Mouse (Mus musculus): ENCODE results near the gene Lif. TPM values are rescaled to one million over a fixed set of nuclear protein-coding genes. Genes with fewer than 3 reads are reported as not detected.

The Lif gene
- polyA plus RNA-seq, 1 experiment from 2014 or later: not detected

DNA sequence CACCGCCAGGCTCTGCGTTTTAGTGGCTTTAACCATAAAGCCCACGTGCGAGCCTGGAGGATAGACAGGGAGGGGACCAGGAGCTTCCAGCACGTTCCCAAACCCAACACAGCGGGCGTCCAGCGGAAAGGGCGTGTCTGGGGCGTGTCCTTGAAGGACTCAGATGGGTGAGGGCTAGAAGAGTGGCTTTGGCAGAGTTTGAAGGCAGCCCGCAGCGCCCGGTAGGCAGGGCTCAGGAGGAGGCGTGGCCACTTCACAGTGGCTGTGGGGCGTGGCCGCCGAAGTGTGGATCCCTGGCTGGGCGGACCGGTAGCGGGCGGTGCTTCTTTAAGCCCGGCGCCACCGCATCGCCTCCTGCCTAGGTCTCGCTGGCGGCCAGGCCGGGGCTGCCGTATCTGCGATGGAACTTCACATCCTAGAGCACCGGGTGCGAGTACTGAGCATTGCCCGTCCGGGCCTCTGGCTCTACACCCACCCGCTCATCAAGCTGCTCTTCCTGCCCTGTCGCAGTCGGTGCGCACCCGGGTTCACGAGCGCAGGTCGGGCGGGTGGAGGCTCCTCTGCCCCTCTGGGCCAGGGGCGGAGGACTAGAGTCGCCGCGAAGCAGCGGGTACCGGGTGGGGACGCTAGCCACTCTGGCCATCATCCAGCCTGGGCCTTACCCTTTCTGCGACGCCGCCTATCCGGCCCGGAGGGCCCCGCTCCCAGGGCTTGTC is 39.3 kb upstream of the Lif start, which contains the start of gene Castor1:
TSS of gene Castor1 (plus strand) at position 312 of the 716 bp plus-strand sequence.
- Histone ChIP-seq H3K4me1 (ENCODE audit: control insufficient read depth, insufficient read depth, low read length) (peaks cover 3% of the 10 kb centered on the region; the same call in 1 of the 2 replicates), H3K4me2 (ENCODE audit: low read depth, low read length) (peak within 1 kb of the TSS; percentile 62), H3K9me3 (ENCODE audit: control insufficient read depth, low read length) (no peaks in the 10 kb centered on the region), H3K4me3 (ENCODE audit: low read depth, low read length) (peak within 1 kb of the TSS; percentile 36), H3K9ac (replicated peaks; ENCODE audit: low read depth, low read length) (peak within 1 kb of the TSS; percentile 48), H3K27ac (ENCODE audit: low read depth, low read length) (no peak within 1 kb of the TSS), H3K36me3 (ENCODE audit: control insufficient read depth, insufficient read depth, low read length) (peaks cover 12% of the 10 kb centered on the region), H3K27me3 (ENCODE audit: control insufficient read depth, insufficient read depth, low read length) (peaks cover 13% of the 10 kb centered on the region; the same call in 1 of the 2 replicates)
- 2% methylated on average over 56 of the region's 56 CpGs for WGBS
- peak; percentile 62; the same call in 1 of the 2 replicates for ATAC-seq (ENCODE audit: low read depth)

DNA sequence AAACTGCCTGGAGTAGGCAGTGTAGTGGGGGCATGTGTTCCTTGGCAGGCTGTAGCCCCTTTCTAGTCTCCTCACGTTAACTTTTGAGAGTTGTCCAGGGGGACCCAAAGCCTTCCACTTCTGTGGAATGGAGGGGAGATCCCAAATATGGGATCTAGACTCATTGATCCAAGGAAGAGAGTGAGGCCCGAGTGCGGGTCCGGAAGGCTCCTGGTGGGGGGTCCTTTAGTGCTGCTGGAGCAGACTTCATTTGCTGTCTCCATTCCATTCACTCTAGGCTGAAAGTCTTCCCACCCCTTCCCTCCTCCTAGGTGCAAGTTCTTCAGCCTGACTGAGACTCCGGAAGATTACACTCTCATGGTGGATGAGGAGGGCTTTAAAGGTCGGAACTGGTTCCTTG is 38.7 kb upstream of the Lif start:
- peaks cover 3% of the 10 kb centered on the region; the same call in 1 of the 2 replicates for H3K4me1 ChIP-seq (ENCODE audit: control insufficient read depth, insufficient read depth, low read length)
- peaks cover 7% of the 10 kb centered on the region; the same call in 1 of the 2 replicates for H3K36me3 ChIP-seq (ENCODE audit: control insufficient read depth, insufficient read depth, low read length)
- H3K4me2 ChIP-seq (ENCODE audit: low read depth, low read length): peak overlapping the region; percentile 62
- peak overlapping the region; percentile 48; the same call in 1 of the 2 replicates for H3K9ac ChIP-seq (replicated peaks; ENCODE audit: low read depth, low read length)
- 4% methylated on average over 6 of the region's 6 CpGs for WGBS
- H3K9me3 ChIP-seq (ENCODE audit: control insufficient read depth, low read length): no peaks in the 10 kb centered on the region
- H3K27ac ChIP-seq (ENCODE audit: low read depth, low read length): no peak overlapping the region
- H3K4me3 ChIP-seq (ENCODE audit: low read depth, low read length): peak overlapping the region; percentile 36
- H3K27me3 ChIP-seq (ENCODE audit: control insufficient read depth, insufficient read depth, low read length): peaks cover 13% of the 10 kb centered on the region; the same call in 1 of the 2 replicates
- ATAC-seq (ENCODE audit: low read depth): no peak

DNA sequence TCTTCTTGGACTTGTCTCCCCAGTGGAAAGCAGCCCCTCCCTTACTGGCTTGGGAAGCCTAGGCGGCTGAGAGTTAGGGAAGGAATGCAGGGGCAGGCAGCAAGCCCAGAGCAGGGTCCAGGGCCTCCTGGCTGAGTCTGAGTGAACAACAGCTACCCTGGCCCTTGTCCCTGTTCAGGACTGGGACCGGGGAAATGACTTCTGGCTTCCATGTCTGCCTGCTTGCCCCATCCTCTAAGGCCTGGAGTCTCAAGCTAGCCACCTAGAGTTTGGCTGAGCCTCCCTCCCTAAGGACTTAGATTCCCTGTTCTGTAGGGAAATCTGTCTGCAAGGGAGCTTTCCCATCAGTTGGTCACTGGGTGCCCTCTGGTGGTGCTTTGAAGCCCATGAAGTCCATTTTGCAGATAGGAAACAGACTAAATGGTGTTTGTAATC is 38.0 kb upstream of the Lif start:
- H3K36me3 ChIP-seq (ENCODE audit: control insufficient read depth, insufficient read depth, low read length): peaks cover 6% of the 10 kb centered on the region; the same call in 1 of the 2 replicates
- peaks cover 3% of the 10 kb centered on the region; the same call in 1 of the 2 replicates for H3K4me1 ChIP-seq (ENCODE audit: control insufficient read depth, insufficient read depth, low read length)
- ATAC-seq (ENCODE audit: low read depth): no peak
- WGBS: 20% methylated on average over 2 of the region's 2 CpGs
- no peak overlapping the region for H3K27ac ChIP-seq (ENCODE audit: low read depth, low read length)
- H3K9me3 ChIP-seq (ENCODE audit: control insufficient read depth, low read length): no peaks in the 10 kb centered on the region
- no peak overlapping the region for H3K4me3 ChIP-seq (ENCODE audit: low read depth, low read length)
- no peak overlapping the region for H3K9ac ChIP-seq (replicated peaks; ENCODE audit: low read depth, low read length)
- H3K4me2 ChIP-seq (ENCODE audit: low read depth, low read length): no peak overlapping the region
- H3K27me3 ChIP-seq (ENCODE audit: control insufficient read depth, insufficient read depth, low read length): peaks cover 13% of the 10 kb centered on the region; the same call in 1 of the 2 replicates

DNA sequence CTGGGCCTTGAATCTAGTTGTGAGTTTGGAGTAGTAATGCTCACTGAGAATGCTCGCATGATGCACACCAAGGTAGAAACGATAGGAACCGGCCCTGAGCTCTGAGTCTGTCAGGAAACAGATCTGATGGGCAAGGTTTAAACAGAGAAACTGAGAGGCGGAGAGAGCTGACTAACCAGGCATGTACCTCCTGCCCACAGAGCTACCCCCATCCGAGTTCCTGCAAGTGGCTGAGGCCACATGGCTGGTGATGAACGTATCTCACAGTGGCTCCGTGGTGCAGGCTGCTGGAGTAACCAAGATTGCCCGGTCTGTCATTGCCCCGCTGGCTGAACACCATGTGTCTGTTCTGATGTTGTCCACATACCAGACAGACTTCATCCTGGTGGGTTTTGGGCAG is 37.4 kb upstream of the Lif start:
- WGBS: 67% methylated on average over 9 of the region's 9 CpGs

DNA sequence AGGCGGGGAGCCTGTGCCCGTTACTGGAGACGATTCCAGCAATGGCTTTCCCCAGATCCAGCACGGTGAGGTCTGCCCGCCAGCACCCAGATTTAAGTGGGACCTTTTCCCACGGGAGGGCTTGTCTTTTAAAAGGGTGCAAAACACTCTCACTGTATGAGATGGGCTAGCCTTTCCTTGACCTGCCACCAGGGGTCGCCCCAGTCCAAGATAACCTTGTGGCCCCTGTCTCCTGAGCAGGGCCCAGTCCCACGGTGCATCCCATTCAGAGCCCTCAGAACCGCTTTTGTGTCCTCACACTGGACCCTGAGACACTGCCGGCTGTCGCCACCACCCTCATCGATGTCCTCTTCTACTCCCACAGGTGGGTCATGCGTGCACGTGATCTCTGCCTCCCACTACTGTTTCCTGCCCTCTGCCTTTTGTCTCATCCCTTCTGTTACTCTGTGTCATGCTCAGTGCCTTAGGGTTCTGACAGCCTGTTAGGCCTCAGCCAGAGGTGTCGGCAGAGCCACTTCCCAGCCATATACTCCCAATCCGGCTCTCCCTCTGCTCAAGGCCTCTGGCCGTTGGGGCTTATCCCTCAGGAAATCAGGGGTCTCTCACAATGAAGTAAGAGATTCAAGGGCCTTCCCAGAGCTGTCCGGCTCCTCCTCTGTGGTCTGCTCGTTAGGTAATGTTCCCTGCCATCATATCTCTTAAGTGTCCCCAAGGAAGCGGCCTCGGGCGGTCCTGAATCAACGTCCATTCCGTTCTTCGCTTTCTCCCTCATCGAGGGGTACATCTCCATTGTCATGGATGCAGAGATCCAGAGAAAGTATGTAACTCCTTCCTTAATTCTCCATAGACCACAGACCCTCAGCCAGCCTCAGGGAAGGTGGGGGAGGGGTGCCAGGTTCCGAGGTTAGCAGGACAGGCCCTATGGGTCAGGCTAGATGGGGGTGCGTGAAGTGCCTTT is 36.6 kb upstream of the Lif start:
- 49% methylated on average over 28 of the region's 28 CpGs for WGBS
- ATAC-seq (ENCODE audit: low read depth): peak; percentile 15; the same call in 1 of the 2 replicates

More for the DNA sequence above, 37.4 kb upstream of the Lif start:
- Histone ChIP-seq H3K4me3 (ENCODE audit: low read depth, low read length) (no peak overlapping the region), H3K27me3 (ENCODE audit: control insufficient read depth, insufficient read depth, low read length) (peaks cover 13% of the 10 kb centered on the region; the same call in 1 of the 2 replicates), H3K27ac (ENCODE audit: low read depth, low read length) (no peak overlapping the region), H3K4me2 (ENCODE audit: low read depth, low read length) (no peak overlapping the region), H3K36me3 (ENCODE audit: control insufficient read depth, insufficient read depth, low read length) (peaks cover 4% of the 10 kb centered on the region; the same call in 1 of the 2 replicates), H3K9ac (replicated peaks; ENCODE audit: low read depth, low read length) (no peak overlapping the region), H3K4me1 (ENCODE audit: control insufficient read depth, insufficient read depth, low read length) (peaks cover 3% of the 10 kb centered on the region; the same call in 1 of the 2 replicates), H3K9me3 (ENCODE audit: control insufficient read depth, low read length) (no peaks in the 10 kb centered on the region)
- no peak for ATAC-seq (ENCODE audit: low read depth)

DNA sequence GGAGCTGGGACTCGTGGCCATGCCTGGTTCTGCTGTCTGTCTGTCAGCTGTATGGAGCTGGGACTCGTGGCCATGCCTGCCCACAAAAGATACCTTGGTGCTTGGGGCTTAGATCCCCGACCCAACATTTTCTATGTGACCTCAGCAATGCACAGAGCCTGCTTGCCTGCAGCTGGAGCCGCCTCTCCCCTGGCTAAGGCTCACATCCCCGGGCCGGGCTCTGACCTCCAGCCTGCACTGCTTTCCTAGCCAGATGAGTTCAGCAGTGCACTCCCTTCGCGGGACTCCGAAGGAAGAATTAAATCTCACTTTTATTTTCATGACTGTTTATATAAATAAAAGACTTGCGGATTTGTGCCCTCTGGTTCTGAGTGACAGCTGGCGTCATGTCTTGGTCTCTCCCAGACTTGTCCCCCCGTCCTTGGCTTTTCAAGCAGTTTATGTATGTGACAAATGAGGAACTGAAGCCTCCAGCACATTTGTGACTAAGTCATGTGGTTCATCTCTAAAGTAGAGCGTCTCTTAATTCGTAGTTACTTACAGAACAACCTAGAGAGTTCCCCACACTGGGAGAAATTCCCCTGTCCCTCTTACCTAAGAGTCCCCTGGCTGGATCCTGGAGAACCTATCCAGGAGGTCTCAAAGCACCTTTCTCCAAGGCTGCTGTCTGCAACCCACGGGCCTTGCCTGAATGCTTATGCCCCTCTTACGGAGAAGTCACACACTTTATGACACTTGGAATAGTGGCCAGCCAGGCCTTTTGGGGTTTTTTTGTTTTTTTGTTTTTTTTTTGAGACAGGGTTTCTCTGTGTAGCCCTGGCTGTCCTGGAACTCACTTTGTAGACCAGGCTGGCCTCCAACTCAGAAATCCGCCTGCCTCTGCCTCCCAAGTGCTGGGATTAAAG is 35.1 kb upstream of the Lif start:
- ATAC-seq (ENCODE audit: low read depth): no peak
- Histone ChIP-seq H3K9ac (replicated peaks; ENCODE audit: low read depth, low read length) (no peak overlapping the region), H3K27ac (ENCODE audit: low read depth, low read length) (no peak overlapping the region), H3K4me1 (ENCODE audit: control insufficient read depth, insufficient read depth, low read length) (peaks cover 3% of the 10 kb centered on the region; the same call in 1 of the 2 replicates), H3K9me3 (ENCODE audit: control insufficient read depth, low read length) (no peaks in the 10 kb centered on the region), H3K4me3 (ENCODE audit: low read depth, low read length) (no peak overlapping the region), H3K27me3 (ENCODE audit: control insufficient read depth, insufficient read depth, low read length) (peaks cover 13% of the 10 kb centered on the region; the same call in 1 of the 2 replicates), H3K4me2 (ENCODE audit: low read depth, low read length) (no peak overlapping the region), H3K36me3 (ENCODE audit: control insufficient read depth, insufficient read depth, low read length) (no peaks in the 10 kb centered on the region)
- WGBS: 85% methylated on average over 17 of the region's 17 CpGs

More for the DNA sequence above, 36.6 kb upstream of the Lif start:
- Histone ChIP-seq H3K4me1 (ENCODE audit: control insufficient read depth, insufficient read depth, low read length) (peaks cover 3% of the 10 kb centered on the region; the same call in 1 of the 2 replicates), H3K27me3 (ENCODE audit: control insufficient read depth, insufficient read depth, low read length) (peaks cover 13% of the 10 kb centered on the region; the same call in 1 of the 2 replicates), H3K4me3 (ENCODE audit: low read depth, low read length) (no peak overlapping the region), H3K36me3 (ENCODE audit: control insufficient read depth, insufficient read depth, low read length) (no peaks in the 10 kb centered on the region), H3K9me3 (ENCODE audit: control insufficient read depth, low read length) (no peaks in the 10 kb centered on the region), H3K9ac (replicated peaks; ENCODE audit: low read depth, low read length) (no peak overlapping the region), H3K4me2 (ENCODE audit: low read depth, low read length) (no peak overlapping the region), H3K27ac (ENCODE audit: low read depth, low read length) (no peak overlapping the region)

DNA sequence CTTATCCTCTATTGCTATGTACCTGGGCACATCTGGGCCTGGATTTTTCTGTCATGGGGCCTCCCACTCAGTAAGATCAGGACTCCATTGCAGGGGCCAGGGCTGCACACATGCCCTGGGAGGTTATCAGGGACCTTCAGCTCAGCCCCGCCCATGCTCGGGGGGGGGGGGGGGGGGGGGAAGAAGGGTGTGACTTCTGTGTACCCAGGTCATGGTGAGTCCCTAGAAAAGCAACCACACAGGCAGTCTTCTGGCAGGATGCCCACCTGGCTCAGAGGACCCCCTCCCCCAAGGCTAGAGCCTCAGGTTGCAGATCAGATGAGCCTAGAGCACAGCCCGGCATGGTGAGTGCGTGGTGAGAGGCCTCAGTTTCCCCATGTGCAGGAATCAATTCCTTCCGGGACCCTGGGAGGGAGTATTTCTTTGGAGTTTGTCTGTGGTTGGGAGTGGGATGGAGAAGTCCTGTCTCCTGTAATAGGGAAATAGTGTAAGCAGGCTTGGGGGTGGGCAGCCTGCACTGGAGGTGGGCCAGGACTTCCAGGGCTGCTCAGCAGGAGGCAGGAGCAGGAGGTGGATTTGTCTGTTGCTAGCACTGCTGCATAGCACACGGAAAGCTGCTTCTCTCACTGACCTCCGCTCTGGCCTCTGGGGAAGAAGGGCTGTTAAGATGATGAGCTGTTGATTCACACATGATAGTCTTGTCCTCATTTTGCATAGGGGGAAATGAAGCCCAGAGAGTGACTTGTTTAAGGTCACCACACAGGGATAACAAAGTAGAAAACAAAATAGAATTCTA is 33.8 kb upstream of the Lif start:
- no peak overlapping the region for H3K4me2 ChIP-seq (ENCODE audit: low read depth, low read length)
- 45% methylated on average over 5 of the region's 7 CpGs for WGBS
- no peaks in the 10 kb centered on the region for H3K36me3 ChIP-seq (ENCODE audit: control insufficient read depth, insufficient read depth, low read length)
- no peaks in the 10 kb centered on the region for H3K4me1 ChIP-seq (ENCODE audit: control insufficient read depth, insufficient read depth, low read length)
- no peak overlapping the region for H3K27ac ChIP-seq (ENCODE audit: low read depth, low read length)
- H3K27me3 ChIP-seq (ENCODE audit: control insufficient read depth, insufficient read depth, low read length): 0 out of 2 replicates have a peak, but pooled peaks cover under 1% of the 10 kb centered on the region
- ATAC-seq (ENCODE audit: low read depth): no peak
- no peak overlapping the region for H3K9ac ChIP-seq (replicated peaks; ENCODE audit: low read depth, low read length)
- no peaks in the 10 kb centered on the region for H3K9me3 ChIP-seq (ENCODE audit: control insufficient read depth, low read length)
- no peak overlapping the region for H3K4me3 ChIP-seq (ENCODE audit: low read depth, low read length)

Measured in neural tube, embryonic 14.5 days (tissue).